26 mouse cellular contexts compared by ENCODE assay signal in genomic region chr17:5207881-5208280, GRCm38 (mm10).
DNase-seq lines count a peak whose midpoint lies in the region; ATAC-seq and TF ChIP-seq lines count a peak whose summit lies in the region.
"Had no signal": no experiment of that assay in that cellular context is flagged by ENCODE, and none has a peak within 500 bp of the region (broad histone marks: within the 10 kb centered on the region; RNA-seq: fewer than 3 reads in every experiment).

No protein-coding gene starts in this region.

- no peak overlapping the region for H3K4me3 ChIP-seq in liver, postnatal 0 days (ENCODE audit: low read depth, low read length)
- peak overlapping the region; percentile 39 for H3K4me3 ChIP-seq in megakaryocyte, embryonic 14.5 days (replicated peaks)
- H3K4me3 ChIP-seq: embryonic facial prominence, embryonic 10.5 days; embryonic facial prominence, embryonic 13.5 days; erythroblast, embryonic 14.5 days; forebrain, embryonic 12.5 days; forebrain, embryonic 15.5 days; heart, adult 2 months; heart, embryonic 10.5 days; heart, embryonic 13.5 days; hindbrain, embryonic 12.5 days; hindbrain, embryonic 15.5 days had no signal

- no peaks in the 10 kb centered on the region for H3K9me3 ChIP-seq in liver, postnatal 0 days (ENCODE audit: low read length)
- H3K9me3 ChIP-seq in megakaryocyte, embryonic 14.5 days = no peaks in the 10 kb centered on the region
- H3K9me3 ChIP-seq: embryonic facial prominence, embryonic 10.5 days; embryonic facial prominence, embryonic 13.5 days; forebrain, embryonic 12.5 days; forebrain, embryonic 15.5 days; G1E; heart, embryonic 10.5 days; heart, embryonic 13.5 days; hindbrain, embryonic 12.5 days; hindbrain, embryonic 15.5 days had no signal

- H3K4me2 ChIP-seq in liver, postnatal 0 days (ENCODE audit: low read depth, low read length) = no peak overlapping the region
- H3K4me2 ChIP-seq: embryonic facial prominence, embryonic 13.5 days; forebrain, embryonic 12.5 days; forebrain, embryonic 15.5 days; heart, embryonic 13.5 days; hindbrain, embryonic 12.5 days; hindbrain, embryonic 15.5 days had no signal

- intact Hi-C loops in heart, postnatal 10 days (cut with DNase I) = loop anchor here (5.0 kb wide), 1 partner anchor 211 kb away; no protein-coding TSS in a partner anchor

- H3K27ac ChIP-seq in liver, postnatal 0 days (ENCODE audit: low read depth) = peak overlapping the region; percentile 62
- H3K27ac ChIP-seq: embryonic facial prominence, embryonic 10.5 days; embryonic facial prominence, embryonic 13.5 days; forebrain, embryonic 12.5 days; forebrain, embryonic 15.5 days; heart, adult 2 months; heart, embryonic 10.5 days; heart, embryonic 13.5 days; hindbrain, embryonic 12.5 days; hindbrain, embryonic 15.5 days had no signal

- peak; percentile 88 for DNase-seq in heart, adult 11 months
- DNase-seq in heart, postnatal 10 days = no peak
- DNase-seq in liver, postnatal 0 days = no peak
- no peak for DNase-seq in liver
- DNase-seq in right cerebral cortex, postnatal 25 days = no peak
- DNase-seq: adrenal gland, postnatal 10 days; cerebellum, adult 11-12 months; cerebellum, adult 8-10 months; cerebellum, postnatal 36 days; embryo, embryonic 11 days; gastrocnemius, postnatal 25 days; heart, adult 2 months had no signal

- H3K9ac ChIP-seq in liver, postnatal 0 days (replicated peaks) = no peak overlapping the region
- H3K9ac ChIP-seq: embryonic facial prominence, embryonic 13.5 days; forebrain, embryonic 12.5 days; forebrain, embryonic 15.5 days; heart, embryonic 13.5 days; hindbrain, embryonic 12.5 days; hindbrain, embryonic 15.5 days had no signal

- TF ChIP-seq EP300 in liver, postnatal 0 days (IDR thresholded peaks at IDR 0.05; ENCODE audit: low read depth) = no peak

- peaks cover 43% of the 10 kb centered on the region for H3K4me1 ChIP-seq in liver, postnatal 0 days (ENCODE audit: insufficient read depth)
- H3K4me1 ChIP-seq in megakaryocyte, embryonic 14.5 days = peaks cover 76% of the 10 kb centered on the region

- no peak for ATAC-seq in liver, postnatal 0 days
- ATAC-seq in megakaryocyte, adult 5-6 weeks (ENCODE audit: poor library complexity, severe bottlenecking) = no peak
- ATAC-seq: forebrain, embryonic 15.5 days; Patski had no signal

- TF ChIP-seq CTCF in liver, postnatal 0 days (IDR thresholded peaks at IDR 0.05; ENCODE audit: low read depth) = no peak

- no peaks in the 10 kb centered on the region; the same call in 1 of the 2 replicates for H3K36me3 ChIP-seq in liver, postnatal 0 days (replicated peaks; ENCODE audit: insufficient read depth, low read length)
- H3K36me3 ChIP-seq in megakaryocyte, embryonic 14.5 days (replicated peaks; ENCODE audit: low read length) = peaks cover 2% of the 10 kb centered on the region
- H3K36me3 ChIP-seq: embryonic facial prominence, embryonic 10.5 days; embryonic facial prominence, embryonic 13.5 days; forebrain, embryonic 12.5 days; forebrain, embryonic 15.5 days; heart, embryonic 10.5 days; heart, embryonic 13.5 days; hindbrain, embryonic 12.5 days; hindbrain, embryonic 15.5 days had no signal

- 63% methylated on average over 8 of the region's 8 CpGs for WGBS in liver, postnatal 0 days (ENCODE audit: insufficient replicate concordance)

- H3K27me3 ChIP-seq in liver, postnatal 0 days (ENCODE audit: insufficient read depth, low read length) = no peaks in the 10 kb centered on the region
- H3K27me3 ChIP-seq in megakaryocyte, embryonic 14.5 days (replicated peaks) = no peaks in the 10 kb centered on the region
- H3K27me3 ChIP-seq: CH12.LX; embryonic facial prominence, embryonic 13.5 days; forebrain, embryonic 12.5 days; forebrain, embryonic 15.5 days; heart, embryonic 13.5 days; hindbrain, embryonic 12.5 days; hindbrain, embryonic 15.5 days; Patski had no signal
